Comparison of ENCODE assay signal across 10 mouse cellular contexts in genomic region chr5:53196387-53197088, GRCm38 (mm10). TPM values are rescaled to one million over a fixed set of nuclear protein-coding genes. Genes with fewer than 3 reads are reported as not detected.
DNase-seq lines count a peak whose midpoint lies in the region; ATAC-seq and TF ChIP-seq lines count a peak whose summit lies in the region.
"Had no signal": no experiment of that assay in that cellular context is flagged by ENCODE, and none has a peak within 500 bp of the region (broad histone marks: within the 10 kb centered on the region; RNA-seq: fewer than 3 reads in every experiment).

No protein-coding gene starts in this region.

- no peak overlapping the region for H3K27ac ChIP-seq in heart, postnatal 0 days (ENCODE audit: low read depth)
- no peak overlapping the region for H3K27ac ChIP-seq in heart, embryonic 10.5 days
- H3K27ac ChIP-seq: heart, embryonic 15.5 days had no signal

- no peaks in the 10 kb centered on the region for H3K9me3 ChIP-seq in heart, postnatal 0 days (replicated peaks; ENCODE audit: control insufficient read depth, low read length)
- H3K9me3 ChIP-seq in heart, embryonic 10.5 days: no peaks in the 10 kb centered on the region
- H3K9me3 ChIP-seq: heart, embryonic 15.5 days had no signal

- H3K4me2 ChIP-seq in heart, postnatal 0 days (ENCODE audit: low read depth, low read length): no peak overlapping the region
- H3K4me2 ChIP-seq: heart, embryonic 15.5 days; lung, embryonic 14.5 days had no signal

- 53% methylated on average over 10 of the region's 10 CpGs for WGBS in heart, postnatal 0 days
- WGBS in heart, embryonic 10.5 days: 62% methylated on average over 10 of the region's 10 CpGs

- no peak; the same call in 1 of the 2 replicates for ATAC-seq in heart, postnatal 0 days (ENCODE audit: insufficient read depth, low read depth)
- ATAC-seq in inflammation-experienced regulatory T-cells, adult 6 months: no peak

- TF ChIP-seq CTCF in heart, postnatal 0 days (IDR thresholded peaks at IDR 0.05; ENCODE audit: low read depth): peak; percentile 26; the same call in 1 of the 2 replicates

- no peaks in the 10 kb centered on the region for H3K36me3 ChIP-seq in heart, postnatal 0 days (replicated peaks; ENCODE audit: control insufficient read depth, insufficient read depth, low read length)
- H3K36me3 ChIP-seq in heart, embryonic 10.5 days: no peaks in the 10 kb centered on the region
- H3K36me3 ChIP-seq: heart, embryonic 15.5 days had no signal

- no peak for TF ChIP-seq EP300 in heart, postnatal 0 days (IDR thresholded peaks at IDR 0.05; ENCODE audit: low read depth)

- H3K27me3 ChIP-seq in heart, postnatal 0 days (ENCODE audit: control insufficient read depth, insufficient read depth, low read length): no peaks in the 10 kb centered on the region
- H3K27me3 ChIP-seq in heart, embryonic 10.5 days (ENCODE audit: insufficient read depth, poor library complexity, severe bottlenecking): no peaks in the 10 kb centered on the region
- H3K27me3 ChIP-seq: heart, embryonic 15.5 days had no signal

- H3K9ac ChIP-seq in heart, postnatal 0 days (replicated peaks; ENCODE audit: low read depth, low read length): no peak overlapping the region
- H3K9ac ChIP-seq: heart, embryonic 15.5 days; lung, embryonic 14.5 days had no signal

- no peaks in the 10 kb centered on the region for H3K4me1 ChIP-seq in heart, postnatal 0 days (ENCODE audit: control insufficient read depth, insufficient read depth)
- H3K4me1 ChIP-seq in heart, embryonic 10.5 days: peaks cover 4% of the 10 kb centered on the region

- H3K4me3 ChIP-seq in heart, postnatal 0 days (ENCODE audit: low read depth, low read length): no peak overlapping the region
- H3K4me3 ChIP-seq in heart, embryonic 10.5 days: no peak overlapping the region
- H3K4me3 ChIP-seq: heart, embryonic 15.5 days had no signal

- no peak for DNase-seq in heart, postnatal 0 days (ENCODE audit: low spot score)
- no peak for DNase-seq in heart, embryonic 10.5 days (ENCODE audit: low spot score)
- peak; percentile 63 for DNase-seq in MN1 (ENCODE audit: low spot score)
- DNase-seq in cerebellum, postnatal 25 days: peak; percentile 76
- DNase-seq in kidney, postnatal 25 days: peak; percentile 88 to 95
- DNase-seq in ovary, adult 18-20 months (ENCODE audit: low spot score): no peak
- DNase-seq in thymus, postnatal 14 days: no peak
- DNase-seq: lung, embryonic 14.5 days had no signal

RNA-seq across cellular contexts. Expression of gene Sel1l3, which starts 17.2 kb away (rescaled TPM):
- 0.89 and 1.4 TPM in 2 replicates for total RNA-seq in heart, postnatal 0 days (2014; rRNA removed; ENCODE audit: low replicate concordance)
- 0.14 and 0.37 TPM in 2 replicates for polyA plus RNA-seq in heart, postnatal 0 days (2015; fragmentation: Nextera tagmentation; extraction: Ambion mirVana)
- 1.7 and 1.9 TPM in 2 replicates for polyA plus RNA-seq in heart, embryonic 10.5 days (2016; fragmentation: Nextera tagmentation; extraction: Ambion mirVana)
- polyA plus RNA-seq in inflammation-experienced regulatory T-cells, adult 6 months (2017; shearing (Covaris generic)): under 1 TPM in 1 of 3 experiments, not detected in 2; 0.13 TPM

Comparison
In these comparisons a context has a peak if more than half of its experiments do, and no peak if none do; other contexts are left out.
1. DNase-seq: peak in MN1 (single experiment), cerebellum, postnatal 25 days (2 of 2) and kidney, postnatal 25 days (2 of 2); none in heart, postnatal 0 days (single experiment), heart, embryonic 10.5 days (single experiment), ovary, adult 18-20 months (single experiment) and thymus, postnatal 14 days (single experiment).